Mouse (Mus musculus) embryo, embryonic 9.5 days (tissue): ENCODE measurements around the gene Cd2.

Experiments used
- DNase-seq: peaks from one replicate; pipeline ENCODE4 v3.0.0-alpha.2; 2017; ENCODE audit errors: extremely low spot score

Gene Cd2

DNA sequence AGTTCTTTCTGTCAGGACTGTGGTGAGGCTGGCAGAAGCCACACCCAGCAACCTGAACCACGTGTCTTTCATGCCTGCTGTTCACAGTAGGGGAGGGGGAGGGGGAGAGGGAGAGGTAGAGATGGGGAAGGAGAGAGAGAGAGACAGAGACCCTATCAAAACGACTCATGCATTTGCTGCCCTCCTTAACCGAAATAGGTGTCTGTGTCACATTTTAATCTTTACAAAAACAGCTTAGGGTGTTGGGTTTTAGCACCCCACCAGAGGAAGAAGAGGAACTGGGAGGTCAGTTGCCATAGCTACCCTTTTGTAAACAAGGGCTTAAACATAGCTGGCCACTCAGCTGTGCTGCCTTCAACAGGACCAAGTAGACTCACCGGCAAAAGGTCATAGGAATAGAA is at the start of gene Cd2:
Gene Cd2, minus strand, starts transcription at position 29 of the 401 bp plus-strand sequence.
- DNase-seq, result no peak

DNA sequence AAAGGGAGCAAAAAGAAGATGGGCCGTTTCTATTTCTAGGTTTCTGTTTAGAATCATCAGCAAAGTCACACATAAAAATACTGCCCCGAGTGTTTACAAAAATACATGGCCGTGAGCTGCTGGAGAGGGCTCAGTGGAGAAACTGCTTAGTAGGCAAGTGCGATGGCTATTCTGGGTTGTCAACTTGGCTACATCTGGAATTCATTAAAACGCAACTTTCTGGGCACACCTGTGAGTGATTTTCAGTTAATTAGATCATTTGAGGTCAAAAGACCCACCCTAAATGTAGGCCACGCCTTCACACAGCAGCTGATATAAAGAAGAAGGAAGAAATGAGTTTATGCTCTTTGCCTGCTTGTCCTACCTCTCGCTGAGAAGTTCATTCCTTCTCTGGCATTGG is 40.9 kb upstream of the Cd2 start:
- DNase-seq, result peak; percentile 19

GRCm38 (mm10) chr3:101327248-101327647 is 39.5 kb upstream of the Cd2 start:
- no peak for DNase-seq

GRCm38 (mm10) chr3:101322437-101322836 is 34.7 kb upstream of the Cd2 start:
- DNase-seq, result no peak

DNA sequence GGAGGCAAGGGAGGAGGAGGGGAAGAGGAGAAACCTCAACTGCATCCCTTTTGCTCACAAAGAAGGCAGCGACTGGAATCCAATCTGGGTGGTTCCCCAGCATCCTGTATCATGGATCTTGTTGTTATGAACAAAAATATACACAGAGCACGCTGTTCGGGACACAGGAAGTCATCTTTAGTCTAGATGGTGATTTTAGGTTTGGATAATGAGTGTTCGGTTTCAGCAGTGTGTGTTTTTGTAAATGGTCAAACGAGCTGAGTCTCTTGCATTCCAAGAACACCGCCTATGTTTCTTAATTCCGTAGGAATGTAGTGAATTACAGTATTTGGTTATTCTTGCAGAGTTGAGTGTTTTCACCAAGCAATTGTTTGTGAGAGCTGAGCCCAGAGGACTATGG is 33.1 kb upstream of the Cd2 start:
- DNase-seq, result no peak

DNA sequence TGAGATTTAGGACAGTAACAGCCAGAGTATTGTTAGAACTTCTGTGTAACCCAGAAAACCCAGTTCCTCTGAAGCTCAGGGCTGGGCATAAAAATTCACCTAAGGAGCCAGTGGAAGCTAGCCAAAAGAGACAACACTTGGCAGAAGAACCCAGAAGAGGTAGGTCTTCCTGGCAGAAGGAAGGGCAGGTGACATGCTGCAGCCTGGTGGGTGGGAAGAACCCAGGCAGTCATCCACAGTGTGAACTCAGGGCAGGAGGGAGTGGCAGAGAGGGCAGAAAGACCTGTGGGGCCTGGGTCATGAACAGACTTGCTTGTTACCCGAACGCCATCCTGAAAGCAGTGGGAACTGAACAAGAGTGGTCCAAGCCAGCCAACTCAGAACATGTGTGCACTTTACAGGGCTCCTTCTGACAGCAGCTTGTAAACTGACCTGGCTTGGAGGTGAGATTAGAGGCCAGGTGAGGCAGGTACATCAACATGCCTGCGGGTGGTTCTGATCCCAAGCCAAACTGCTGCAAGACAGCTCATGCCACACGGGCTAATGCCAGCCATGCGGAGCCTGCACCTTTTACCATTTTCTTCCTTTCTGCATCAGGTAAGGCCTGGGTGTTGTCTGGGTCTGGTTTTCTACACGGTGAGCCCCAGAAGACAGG is 30.9 kb upstream of the Cd2 start:
- DNase-seq, result no peak

- peak; percentile 56 for DNase-seq
Measured at GRCm38 (mm10) chr3:101318115-101318514, 30.4 kb upstream of the Cd2 start.

DNA sequence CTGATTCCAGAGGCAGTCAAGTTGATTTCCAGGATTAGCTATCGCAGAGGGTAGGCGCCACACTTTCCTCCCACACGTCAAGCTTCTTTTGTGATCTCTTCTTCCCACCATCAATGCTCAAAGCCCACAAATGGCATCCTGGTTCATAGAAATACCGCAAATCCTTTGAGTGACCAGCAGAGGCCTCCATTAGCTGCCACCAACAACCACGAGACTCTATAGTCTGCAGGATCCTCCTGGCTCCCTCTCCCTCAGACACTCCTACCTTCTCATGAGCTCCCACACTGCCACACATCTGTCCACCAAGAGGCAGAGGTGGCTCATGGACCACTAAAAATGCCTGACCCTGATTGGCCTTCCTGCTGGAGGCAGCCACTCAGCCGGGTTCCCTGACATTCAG is 27.2 kb upstream of the Cd2 start:
- DNase-seq, result no peak

GRCm38 (mm10) chr3:101313266-101314051 is 25.7 kb upstream of the Cd2 start:
- no peak for DNase-seq

- DNase-seq, result no peak
Measured at GRCm38 (mm10) chr3:101310977-101311376, 23.2 kb upstream of the Cd2 start.

GRCm38 (mm10) chr3:101309626-101310025 is 21.9 kb upstream of the Cd2 start:
- DNase-seq, result no peak

DNA sequence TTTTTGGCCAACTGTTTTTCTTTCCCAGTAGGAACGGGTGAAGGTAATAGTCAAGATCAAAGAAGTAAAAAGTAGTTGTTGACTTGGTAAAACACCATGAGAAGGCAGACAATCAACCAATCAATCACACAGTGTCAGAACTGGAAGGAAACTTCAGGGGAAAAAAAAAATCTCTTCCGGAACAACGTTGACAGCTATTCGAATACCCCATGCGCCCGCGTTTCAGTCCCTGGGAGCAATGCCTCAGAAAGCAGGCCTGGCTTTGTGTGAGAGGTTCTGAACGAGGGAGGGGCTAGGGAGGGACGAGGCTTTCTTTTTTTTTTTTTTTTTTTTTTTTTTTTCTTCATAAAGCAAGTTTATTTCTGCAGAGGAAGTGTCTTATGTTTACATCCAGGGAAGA is 18.4 kb upstream of the Cd2 start:
- DNase-seq, result no peak

DNA sequence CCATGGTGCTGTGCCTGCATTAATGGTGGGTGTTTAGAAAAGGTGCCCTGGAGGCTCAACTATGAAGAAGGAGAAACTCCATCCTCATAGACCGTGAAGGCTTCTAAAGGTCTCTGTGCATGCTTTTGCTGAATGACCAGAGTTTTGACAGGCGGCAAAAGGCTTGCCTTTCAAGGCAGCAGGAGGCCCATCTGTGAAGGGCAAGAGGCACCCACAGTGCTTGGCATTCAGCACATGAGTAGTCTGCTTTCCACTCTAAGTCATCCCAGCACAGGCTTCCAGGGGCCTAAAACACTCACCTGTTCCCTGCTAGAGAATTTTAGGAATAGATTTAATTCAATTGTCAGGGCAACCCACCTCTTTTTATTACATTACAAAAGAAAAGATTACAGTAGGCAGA is 17.3 kb upstream of the Cd2 start:
- no peak for DNase-seq

DNA sequence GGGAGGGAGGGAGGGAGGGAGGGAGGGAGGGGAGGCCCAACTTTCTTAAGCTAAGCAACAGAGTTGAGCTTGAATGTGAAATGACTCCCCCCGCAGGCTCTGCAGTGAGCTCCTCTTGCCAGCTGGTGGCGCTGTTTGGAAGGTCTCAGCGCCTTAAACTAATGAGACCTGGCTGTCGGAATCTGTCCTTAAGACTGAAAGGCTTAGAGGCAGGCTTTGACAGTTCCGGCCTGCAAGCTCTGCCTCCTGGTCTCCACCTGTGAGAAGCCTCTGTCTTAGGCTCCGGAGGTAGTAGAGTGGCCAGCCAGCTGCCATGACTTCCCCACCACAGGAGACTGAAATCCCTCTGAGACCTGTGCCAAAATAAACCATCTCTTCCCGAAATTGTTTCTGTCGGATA is 16.4 kb upstream of the Cd2 start:
- peak; percentile 85 for DNase-seq

- peak; percentile 55 for DNase-seq
Measured at GRCm38 (mm10) chr3:101300271-101301071, 12.7 kb upstream of the Cd2 start.

- DNase-seq, result no peak
Measured at GRCm38 (mm10) chr3:101299591-101299990, 11.9 kb upstream of the Cd2 start.

DNA sequence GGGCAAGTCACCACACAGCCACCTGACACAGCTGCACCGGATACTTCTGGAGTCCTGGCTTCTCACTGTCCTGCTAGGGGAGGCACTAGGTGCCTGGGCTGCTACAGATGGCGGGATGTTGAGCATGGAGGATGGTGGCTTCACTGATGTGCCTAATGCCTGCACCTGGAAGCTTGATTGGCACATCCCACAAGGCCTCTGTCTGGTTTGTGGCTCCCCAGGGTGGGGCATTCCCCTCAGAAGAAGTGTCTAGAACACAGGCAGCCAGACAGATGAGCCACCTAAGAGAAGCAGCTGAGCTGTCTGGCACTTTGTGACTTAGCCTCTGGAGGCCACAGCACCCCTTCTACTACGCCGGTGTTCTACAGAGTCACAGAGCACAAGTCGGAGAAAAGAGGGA is 9.5 kb upstream of the Cd2 start:
- DNase-seq, result no peak

GRCm38 (mm10) chr3:101295931-101296820 is 8.4 kb upstream of the Cd2 start:
- DNase-seq, result no peak

DNA sequence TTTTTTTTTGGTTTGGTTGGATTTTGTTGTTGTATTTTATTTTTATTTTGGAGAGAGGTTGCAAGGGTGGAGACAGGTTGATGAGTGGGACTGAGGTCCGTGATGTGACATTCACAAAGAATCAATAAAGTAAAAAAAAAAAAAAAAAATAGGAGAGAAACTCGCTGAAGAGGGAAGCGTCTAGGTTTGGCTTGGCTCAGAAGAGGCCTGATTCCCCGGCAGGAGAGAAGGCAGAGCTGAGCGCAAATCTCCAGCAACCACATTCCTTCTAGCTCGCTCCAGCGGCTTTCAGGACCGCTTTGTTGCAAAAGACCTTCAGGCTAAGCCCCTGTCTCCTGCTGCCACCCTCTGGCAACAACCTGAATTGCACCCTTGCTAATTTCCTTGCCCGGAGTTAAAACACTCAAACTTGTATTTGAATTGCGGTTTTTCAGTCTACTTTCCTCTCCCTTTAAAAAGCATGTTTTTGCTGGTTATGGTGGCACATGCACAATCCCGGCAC is 7.7 kb upstream of the Cd2 start:
- peak; percentile 91 for DNase-seq

- no peak for DNase-seq
Measured at GRCm38 (mm10) chr3:101294487-101295365, 7.0 kb upstream of the Cd2 start.
